Mouse (Mus musculus) ES-Bruce4 (cell line): Measurements from ENCODE around the gene Ago4.

Experiments
- CTCF ChIP-seq: IDR thresholded peaks from one replicate; pipeline ENCODE4 v1.8.1; 2011; ENCODE audit warnings: low read depth, low read length
- EP300 ChIP-seq: IDR thresholded peaks from 2 replicates; pipeline ENCODE4 v1.6.1; 2011; ENCODE audit warnings: low read depth, low read length; ENCODE audit not compliant: insufficient read depth
- POLR2A ChIP-seq: IDR thresholded peaks from one replicate; pipeline ENCODE4 v1.8.1; 2011; ENCODE audit warnings: low read length; ENCODE audit not compliant: insufficient read depth

- TF ChIP-seq CTCF (no peak), EP300 (no peak), POLR2A (no peak)
These were observed 36.3 kb downstream of the Ago4 start for GRCm38 (mm10) chr4:126496963-126497362.
